Mouse (Mus musculus) liver, embryonic 16.5 days (tissue): ENCODE results near the gene C1qtnf6. TPM values are rescaled to one million over a fixed set of nuclear protein-coding genes. Genes with fewer than 3 reads are reported as not detected.

Experiments
- ATAC-seq: fragments of 200-750 bp; cut with Nextera tagmentation; 2 replicates; pipeline ENCODE4 v1.8.0; 2017; ENCODE audit warnings: low read depth, mild to moderate bottlenecking, moderate number of reproducible peaks, moderate library complexity
- H3K27ac ChIP-seq: fragments of 300-500 bp; sonication (generic); 2 replicates; pipeline ENCODE4 v1.5.1; 2014; ENCODE audit warnings: mild to moderate bottlenecking, low read length
- H3K27me3 ChIP-seq: fragments of 300-500 bp; sonication (generic); 2 replicates; pipeline ENCODE4 v1.6.1; 2014; ENCODE audit warnings: low read depth, low read length, mixed read lengths; ENCODE audit not compliant: control insufficient read depth, insufficient read depth
- H3K36me3 ChIP-seq: fragments of 300-500 bp; sonication (generic); 2 replicates; pipeline ENCODE4 v1.6.1; 2014; ENCODE audit warnings: mild to moderate bottlenecking; ENCODE audit not compliant: control insufficient read depth, insufficient read depth
- H3K4me1 ChIP-seq: fragments of 300-500 bp; sonication (generic); 2 replicates; pipeline ENCODE4 v1.6.1; 2014; ENCODE audit warnings: low read depth, low read length, mixed read lengths; ENCODE audit not compliant: control insufficient read depth
- H3K4me2 ChIP-seq: fragments of 300-500 bp; sonication (generic); 2 replicates; pipeline ENCODE4 v1.6.1; 2014; ENCODE audit warnings: low read depth, low read length, mixed read lengths
- H3K4me3 ChIP-seq: fragments of 300-500 bp; sonication (generic); 2 replicates; pipeline ENCODE4 v1.5.1; 2014; ENCODE audit warnings: low read depth, mild to moderate bottlenecking, low read length
- H3K9ac ChIP-seq: fragments of 300-500 bp; sonication (generic); 2 replicates; pipeline ENCODE4 v1.6.1; 2014; ENCODE audit warnings: low read depth, low read length
- H3K9me3 ChIP-seq: fragments of 300-500 bp; sonication (generic); replicated peaks from 2 replicates; pipeline ENCODE4 v1.6.1; 2016; ENCODE audit warnings: low read length; ENCODE audit not compliant: control insufficient read depth
- WGBS: fragments of 180-500 bp; shearing (Covaris S2); extraction: QIAGEN DNeasy Blood & Tissue Kit; methylation state at CpG from one replicate; pipeline ENCODE4 v1.1.7; 2014; ENCODE audit not compliant: insufficient replicate concordance; 5-methylcytosine and 5-hydroxymethylcytosine counted together
- polyA plus RNA-seq: library from polyadenylated mRNA; unstranded; fragments of >200 nt; fragmentation: Nextera tagmentation; extraction: Ambion mirVana; gene quantifications from 2 replicates; pipeline ENCODE4 v1.2.1, GENCODE M21; 2015

The C1qtnf6 gene
- polyA plus RNA-seq, 1 experiment from 2014 or later = 5.3 TPM

DNA sequence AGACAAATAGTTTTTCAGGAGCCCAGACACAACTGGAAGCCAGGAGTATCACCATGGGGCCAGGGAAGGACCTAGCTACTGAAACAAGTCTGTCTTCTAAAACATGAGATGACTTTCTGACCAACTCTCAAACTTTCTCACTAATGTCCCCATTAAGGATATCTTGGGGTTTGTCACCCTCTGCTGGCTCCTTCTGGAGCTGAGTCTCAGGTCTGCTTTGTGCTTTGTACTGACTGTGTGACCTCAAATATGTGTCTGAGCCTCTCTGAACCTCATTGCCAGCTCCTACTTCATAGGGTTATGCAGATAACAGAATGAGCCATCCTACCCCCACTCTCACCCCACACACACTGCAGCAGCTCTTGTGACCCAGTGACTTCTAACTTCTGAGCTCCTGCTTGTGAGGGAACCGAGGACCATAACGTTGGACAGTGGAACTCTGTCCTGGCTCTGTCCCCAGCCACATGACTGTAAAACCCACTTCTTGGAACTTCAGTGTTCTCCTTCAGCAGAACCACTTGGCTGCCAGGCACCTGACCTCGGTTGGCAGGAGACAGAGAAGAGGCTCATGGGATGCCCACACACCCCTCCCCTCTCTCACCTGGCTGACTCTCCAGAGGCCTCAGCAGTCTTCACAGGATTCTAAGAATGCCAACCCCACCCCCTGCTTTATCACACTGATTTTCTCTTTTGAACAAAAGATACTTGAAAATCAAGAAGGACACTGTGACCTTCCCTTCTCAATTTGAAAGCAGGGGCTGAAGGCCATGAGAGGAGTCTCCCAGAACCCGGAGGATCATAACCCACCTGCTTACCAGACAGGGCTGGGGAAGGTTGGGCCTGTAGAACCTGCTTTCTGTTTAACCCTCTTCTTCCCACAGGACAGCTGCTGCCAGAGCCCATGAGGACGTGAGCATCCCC, 16.5 kb upstream of the C1qtnf6 start:
- H3K4me1 ChIP-seq = peaks cover 6% of the 10 kb centered on the region; the same call in 1 of the 2 replicates
- no peaks in the 10 kb centered on the region for H3K36me3 ChIP-seq
- no peak overlapping the region for H3K9ac ChIP-seq
- H3K27me3 ChIP-seq = peaks cover 2% of the 10 kb centered on the region; the same call in 1 of the 2 replicates
- 0 out of 2 replicates have a peak, but pooled peaks cover 2% of the 10 kb centered on the region for H3K9me3 ChIP-seq
- ATAC-seq = no peak
- H3K4me2 ChIP-seq = no peak overlapping the region
- no peak overlapping the region for H3K4me3 ChIP-seq
- WGBS = 38% methylated on average over 5 of the region's 5 CpGs
- no peak overlapping the region for H3K27ac ChIP-seq

DNA sequence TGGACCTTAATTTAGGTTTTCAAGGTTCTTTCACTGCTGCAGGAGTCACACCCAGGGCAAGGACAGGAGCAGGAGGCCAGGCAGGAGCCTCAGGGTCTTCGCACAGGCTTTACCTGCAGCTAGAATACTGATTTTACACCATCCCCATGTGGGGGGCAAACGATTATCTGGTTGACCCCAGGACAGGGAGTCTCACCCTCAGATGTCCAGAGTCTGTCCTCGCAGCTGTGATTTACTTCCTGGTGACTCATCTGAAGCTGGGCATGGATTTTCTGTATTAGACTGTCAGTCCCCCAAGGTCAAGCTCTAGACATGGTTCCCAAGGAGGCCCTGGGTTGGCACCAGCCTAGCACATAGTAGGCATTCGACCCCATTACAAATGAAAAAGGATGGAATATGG, 14.8 kb upstream of the C1qtnf6 start:
- no peak overlapping the region for H3K4me2 ChIP-seq
- no peaks in the 10 kb centered on the region for H3K36me3 ChIP-seq
- peaks cover 6% of the 10 kb centered on the region; the same call in 1 of the 2 replicates for H3K4me1 ChIP-seq
- 44% methylated on average over 4 of the region's 4 CpGs for WGBS
- 0 out of 2 replicates have a peak, but pooled peaks cover 1% of the 10 kb centered on the region for H3K9me3 ChIP-seq
- H3K4me3 ChIP-seq = no peak overlapping the region
- no peak for ATAC-seq
- H3K9ac ChIP-seq = no peak overlapping the region
- H3K27ac ChIP-seq = no peak overlapping the region
- peaks cover 2% of the 10 kb centered on the region; the same call in 1 of the 2 replicates for H3K27me3 ChIP-seq

DNA sequence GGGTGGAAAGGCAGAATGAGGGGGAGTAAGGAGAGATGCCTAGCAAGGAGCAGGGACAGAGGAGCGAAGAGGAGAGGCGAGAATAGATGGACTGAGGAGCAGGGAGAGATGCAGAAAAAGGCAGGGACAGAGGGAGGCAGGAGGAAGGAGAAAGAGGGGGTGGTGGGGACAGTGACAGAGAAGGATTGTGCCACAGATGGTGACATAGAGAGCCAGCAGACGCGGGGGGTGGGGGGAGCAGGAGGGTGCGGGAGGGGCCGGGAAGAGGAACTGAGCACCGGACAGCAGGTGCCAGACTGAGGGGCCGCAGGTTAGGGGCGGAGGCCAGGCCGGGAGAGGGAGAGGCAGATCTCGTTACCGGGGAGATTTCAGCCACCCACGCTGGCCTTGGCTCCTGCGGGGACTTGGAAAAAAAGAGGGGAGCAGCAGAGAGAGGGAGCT, 13.4 kb upstream of the C1qtnf6 start, which contains the start of gene Sstr3:
Gene Sstr3, minus strand, starts transcription at position 125 of the 441 bp plus-strand sequence.
- 12% methylated on average over 14 of the region's 14 CpGs for WGBS
- no peak within 1 kb of the TSS for H3K27ac ChIP-seq
- H3K9ac ChIP-seq = no peak within 1 kb of the TSS
- H3K4me2 ChIP-seq = no peak within 1 kb of the TSS
- peaks cover 6% of the 10 kb centered on the region; the same call in 1 of the 2 replicates for H3K4me1 ChIP-seq
- no peaks in the 10 kb centered on the region for H3K9me3 ChIP-seq
- H3K27me3 ChIP-seq = peaks cover 2% of the 10 kb centered on the region; the same call in 1 of the 2 replicates
- H3K4me3 ChIP-seq = no peak within 1 kb of the TSS
- H3K36me3 ChIP-seq = no peaks in the 10 kb centered on the region
- no peak for ATAC-seq

DNA sequence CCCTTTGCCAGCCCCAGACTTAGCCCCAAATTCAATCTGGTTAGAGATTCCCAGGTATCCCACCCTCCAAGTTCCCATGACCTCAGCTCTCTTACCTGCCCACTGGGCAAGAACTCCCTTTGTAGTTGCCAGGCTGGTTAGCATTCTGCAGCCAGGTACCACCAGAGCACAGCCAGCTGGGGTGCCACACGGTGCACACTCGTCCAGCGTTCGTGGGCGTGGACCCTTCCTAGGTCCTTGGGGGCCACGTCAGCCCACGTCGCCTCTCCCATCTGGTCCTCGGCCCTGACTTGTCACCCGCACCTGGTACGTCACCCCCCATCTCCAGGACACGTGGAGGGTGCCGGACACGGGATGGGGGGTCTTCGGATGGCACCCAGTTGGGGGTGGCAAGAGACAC, 12.8 kb upstream of the C1qtnf6 start:
- Histone ChIP-seq H3K9me3 (no peaks in the 10 kb centered on the region), H3K4me3 (no peak overlapping the region), H3K4me2 (no peak overlapping the region), H3K36me3 (no peaks in the 10 kb centered on the region), H3K4me1 (peaks cover 6% of the 10 kb centered on the region; the same call in 1 of the 2 replicates), H3K9ac (no peak overlapping the region), H3K27me3 (peaks cover 2% of the 10 kb centered on the region; the same call in 1 of the 2 replicates), H3K27ac (no peak overlapping the region)
- ATAC-seq = no peak
- 61% methylated on average over 15 of the region's 15 CpGs for WGBS

DNA sequence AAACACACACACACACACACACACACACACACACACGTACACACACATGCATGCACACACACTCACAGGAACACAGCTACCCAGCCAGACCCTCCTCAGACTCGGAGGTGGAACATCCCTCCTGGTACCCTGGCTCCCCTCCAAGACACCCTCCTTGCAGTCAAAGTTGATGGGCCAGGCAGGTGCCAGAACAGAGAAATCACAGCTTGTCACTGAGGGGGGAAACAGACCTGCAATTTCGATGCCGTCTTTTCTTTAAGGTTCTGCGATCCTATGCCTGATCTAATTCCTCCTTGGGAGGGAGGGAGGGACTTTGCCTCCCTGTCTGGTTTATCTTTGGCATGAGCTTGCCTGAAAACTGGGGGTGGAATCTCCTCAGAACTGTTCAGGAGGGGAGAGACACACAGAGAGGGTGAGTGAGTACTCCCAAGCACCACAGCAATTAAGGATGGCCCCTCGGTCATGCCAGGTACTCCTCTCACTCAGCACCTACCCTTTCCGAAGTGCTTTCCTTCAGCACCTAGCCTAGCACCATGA, 11.6 kb upstream of the C1qtnf6 start:
- Histone ChIP-seq H3K9ac (no peak overlapping the region), H3K27me3 (peaks cover 2% of the 10 kb centered on the region; the same call in 1 of the 2 replicates), H3K36me3 (no peaks in the 10 kb centered on the region), H3K4me3 (no peak overlapping the region), H3K9me3 (no peaks in the 10 kb centered on the region), H3K4me2 (no peak overlapping the region), H3K4me1 (no peaks in the 10 kb centered on the region), H3K27ac (no peak overlapping the region)
- no peak for ATAC-seq
- 51% methylated on average over 7 of the region's 7 CpGs for WGBS

DNA sequence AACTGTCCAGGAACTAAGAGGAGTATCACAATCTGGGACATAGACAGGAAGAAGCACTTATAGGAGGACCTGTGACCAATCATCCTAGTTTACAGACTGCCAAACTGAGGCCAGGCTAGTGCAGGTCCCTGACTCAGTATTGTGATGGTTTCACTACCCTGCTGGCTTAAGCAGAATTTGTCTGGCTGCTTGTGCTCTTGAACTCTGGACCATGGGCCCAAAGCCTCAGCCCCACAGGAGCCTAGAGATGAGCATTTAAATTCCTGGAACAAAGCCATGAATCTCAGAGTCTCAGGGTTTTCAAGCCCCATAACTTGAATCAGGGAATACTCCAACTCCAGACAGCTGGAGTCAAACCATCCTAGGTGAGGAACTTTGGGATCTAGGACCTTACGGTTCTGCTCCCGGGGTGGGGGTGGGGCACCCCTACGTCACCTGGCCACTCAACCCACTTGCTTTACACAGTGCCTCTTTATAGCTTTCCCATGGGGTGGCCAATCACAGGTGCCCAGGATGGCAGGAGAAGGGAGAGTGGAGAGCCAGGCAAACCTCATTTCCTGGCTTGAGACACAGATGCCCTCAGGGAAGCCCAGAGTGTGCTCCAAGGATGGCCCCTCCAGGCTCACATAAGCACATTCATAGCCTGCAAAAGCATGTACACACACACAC, 11.0 kb upstream of the C1qtnf6 start:
- no peak for ATAC-seq
- Histone ChIP-seq H3K27me3 (peaks cover 2% of the 10 kb centered on the region; the same call in 1 of the 2 replicates), H3K4me2 (no peak overlapping the region), H3K9ac (no peak overlapping the region), H3K4me1 (no peaks in the 10 kb centered on the region), H3K36me3 (no peaks in the 10 kb centered on the region), H3K9me3 (no peaks in the 10 kb centered on the region), H3K27ac (no peak overlapping the region), H3K4me3 (no peak overlapping the region)
- 63% methylated on average over 3 of the region's 3 CpGs for WGBS

DNA sequence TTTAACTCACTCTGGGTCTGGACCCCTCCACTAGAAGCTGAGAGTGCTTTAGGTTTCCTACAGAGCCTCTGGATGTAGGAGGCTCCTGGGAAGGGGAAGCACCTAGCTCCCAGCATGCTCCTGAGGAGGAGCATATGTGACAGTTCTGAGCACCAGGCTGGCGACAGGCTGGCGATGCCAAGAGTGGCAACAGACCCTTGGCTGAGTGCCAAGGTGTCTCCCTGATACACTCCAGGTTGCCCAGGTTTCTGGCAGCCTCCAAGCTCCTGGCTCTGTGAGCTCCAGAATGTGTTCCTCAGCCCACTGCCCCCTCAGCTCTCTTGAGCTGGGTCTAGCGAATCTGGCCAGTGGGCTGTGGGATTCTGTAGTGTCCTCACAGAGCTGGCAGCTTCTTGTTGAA, 10.4 kb upstream of the C1qtnf6 start:
- H3K9me3 ChIP-seq = no peaks in the 10 kb centered on the region
- H3K4me3 ChIP-seq = no peak overlapping the region
- H3K4me1 ChIP-seq = no peaks in the 10 kb centered on the region
- WGBS = 61% methylated on average over 3 of the region's 3 CpGs
- H3K4me2 ChIP-seq = no peak overlapping the region
- no peaks in the 10 kb centered on the region for H3K36me3 ChIP-seq
- no peak overlapping the region for H3K9ac ChIP-seq
- peaks cover 2% of the 10 kb centered on the region; the same call in 1 of the 2 replicates for H3K27me3 ChIP-seq
- no peak overlapping the region for H3K27ac ChIP-seq
- ATAC-seq = no peak

DNA sequence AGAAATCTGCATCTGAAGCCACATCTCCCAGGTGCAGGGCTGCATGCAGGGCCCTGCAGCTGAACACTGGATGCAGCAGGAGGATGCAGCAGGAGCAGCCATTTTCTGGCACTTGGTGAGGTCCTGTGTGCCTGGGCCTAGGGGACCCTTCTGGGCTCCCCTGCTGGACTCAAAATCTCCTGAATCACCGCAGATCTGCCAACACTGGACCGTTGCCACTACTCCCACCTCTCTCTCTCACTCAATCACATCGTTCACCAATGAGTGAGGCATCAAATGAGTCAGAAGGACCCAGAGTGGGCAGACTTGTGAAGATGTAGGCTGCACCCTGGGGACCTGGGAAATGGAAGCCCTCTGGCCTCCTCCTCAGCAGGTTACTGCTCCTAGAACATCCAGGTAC, 9.8 kb upstream of the C1qtnf6 start:
- WGBS = 54% methylated on average over 3 of the region's 3 CpGs
- H3K36me3 ChIP-seq = no peaks in the 10 kb centered on the region
- H3K9ac ChIP-seq = no peak overlapping the region
- H3K4me3 ChIP-seq = no peak overlapping the region
- H3K9me3 ChIP-seq = no peaks in the 10 kb centered on the region
- ATAC-seq = no peak
- no peaks in the 10 kb centered on the region; the same call in 1 of the 2 replicates for H3K4me1 ChIP-seq
- H3K4me2 ChIP-seq = no peak overlapping the region
- no peak overlapping the region for H3K27ac ChIP-seq
- peaks cover 2% of the 10 kb centered on the region; the same call in 1 of the 2 replicates for H3K27me3 ChIP-seq
